Mouse (Mus musculus) G1E (cell line): ENCODE measurements around the gene Hist1h3b.
"Not testable (repeated sequence)": the region's sequence is repeated elsewhere in the genome, so short reads cannot be mapped to it uniquely, and the experiment has no call there.

ENCODE experiments used
- CTCF ChIP-seq: IDR thresholded peaks from 2 replicates; pipeline ENCODE4 v1.5.1; 2012; ENCODE audit warnings: low read depth, low read length, inconsistent platforms, mixed read lengths
- GATA1 ChIP-seq: IDR thresholded peaks from 2 replicates; pipeline ENCODE4 v1.6.1; 2012; ENCODE audit warnings: borderline replicate concordance, low read length, inconsistent platforms, mixed read lengths
- GATA2 ChIP-seq: IDR thresholded peaks from 2 replicates; pipeline ENCODE4 v1.6.1; 2012; ENCODE audit warnings: low read depth, low read length, inconsistent platforms, borderline replicate concordance
- POLR2AphosphoS5 ChIP-seq: IDR thresholded peaks from 2 replicates; pipeline ENCODE4 v1.6.1; 2012; ENCODE audit warnings: low read depth, low read length, inconsistent platforms; ENCODE audit not compliant: insufficient replicate concordance
- TAL1 ChIP-seq: conservative IDR thresholded peaks from 2 replicates; pipeline ENCODE4 v1.6.1; 2012; ENCODE audit warnings: low read depth, low read length, inconsistent platforms, mixed read lengths

GRCm38 (mm10) chr13:23750839-23751477 is 1.1 kb upstream of the Hist1h3b start, which contains the start of gene Hist1h2ab:
- not testable (repeated sequence) for TF ChIP-seq CTCF, GATA2, TAL1, GATA1
- TF ChIP-seq POLR2AphosphoS5, result peak; percentile 97; the same call in 1 of the 2 replicates
